Mouse (Mus musculus): Measurements from ENCODE around the gene Atp5b.

GRCm38 (mm10) chr10:128042466-128042865, 40.6 kb upstream of the Atp5b start:
- TF ChIP-seq CTCF (IDR thresholded peaks at IDR 0.05; ENCODE audit: low read depth), result no peak
- TF ChIP-seq EP300 (IDR thresholded peaks at IDR 0.05; ENCODE audit: low read depth), result no peak
